Mouse (Mus musculus) heart, adult 2 months (tissue): Measurements from ENCODE around the gene Tollip.

Experiments used
- CTCF ChIP-seq: fragments of 200-600 bp; IDR thresholded peaks from 2 replicates; pipeline ENCODE4 v1.8.1; 2022; ENCODE audit warnings: antibody characterized with exemption, mild to moderate bottlenecking, moderate library complexity
- EP300 ChIP-seq: fragments of 200-500 bp; IDR thresholded peaks from 2 replicates; pipeline ENCODE4 v1.6.1; 2011; ENCODE audit warnings: low read depth, low read length, control low read depth; ENCODE audit not compliant: insufficient read depth
- POLR2A ChIP-seq: fragments of 200-500 bp; IDR thresholded peaks from 2 replicates; pipeline ENCODE4 v1.6.1; 2011; ENCODE audit warnings: mild to moderate bottlenecking, low read depth, low read length, control low read depth; ENCODE audit not compliant: insufficient read depth

DNA sequence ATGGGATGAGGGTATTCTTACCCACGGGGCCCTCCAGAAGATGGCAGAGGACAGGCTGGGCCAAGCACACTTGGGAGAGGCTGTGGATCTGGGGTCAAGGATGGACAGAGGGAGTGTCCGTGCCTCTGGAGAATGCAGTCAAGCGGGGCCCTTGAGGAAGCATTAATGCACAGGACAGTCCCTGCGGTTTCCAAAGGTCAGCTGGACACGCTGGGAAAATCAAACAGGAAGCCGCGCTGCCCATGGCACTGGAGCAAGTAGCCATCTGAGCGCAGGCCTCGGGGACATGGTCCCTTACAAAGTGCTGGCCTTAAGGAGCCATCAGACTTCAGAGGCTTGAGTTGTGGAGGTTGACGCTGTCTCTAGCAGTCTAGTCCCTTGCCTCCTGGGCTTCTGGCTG is 78.0 kb downstream of the Tollip start:
- TF ChIP-seq CTCF (no peak), EP300 (no peak), POLR2A (no peak)
